Mouse (Mus musculus) T-cell, adult 2 months (primary cell): Measurements from ENCODE around the gene Tgfbi.

Source experiments
- DNase-seq: peaks from one replicate; pipeline ENCODE4 v3.0.0; 2022; ENCODE audit warnings: low spot score

Tgfbi gene

GRCm38 (mm10) chr13:56634920-56635319 is 25.6 kb downstream of the Tgfbi start:
- DNase-seq = no peak

GRCm38 (mm10) chr13:56637027-56637426 is 27.7 kb downstream of the Tgfbi start:
- DNase-seq = no peak

GRCm38 (mm10) chr13:56641746-56642145 is 32.4 kb downstream of the Tgfbi start:
- DNase-seq = no peak

DNA sequence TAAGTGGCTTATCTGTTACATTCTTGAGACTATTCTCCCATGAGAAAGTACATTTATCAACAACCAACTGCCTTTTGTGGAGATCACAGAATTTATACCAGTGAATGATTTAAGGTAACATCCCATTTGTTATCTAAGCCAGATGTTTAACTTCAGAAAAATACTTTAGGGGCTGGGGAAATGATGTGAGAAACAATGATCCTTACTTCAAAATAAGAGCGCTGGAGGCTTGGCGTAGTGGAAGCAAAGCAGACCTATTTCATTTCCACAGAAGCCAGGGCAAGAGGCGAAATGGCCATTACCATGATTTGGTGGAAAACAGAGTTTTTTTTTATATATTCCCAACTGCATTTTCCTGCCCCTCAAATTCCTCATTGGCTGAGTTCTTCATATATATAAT is 34.7 kb downstream of the Tgfbi start:
- no peak for DNase-seq

DNA sequence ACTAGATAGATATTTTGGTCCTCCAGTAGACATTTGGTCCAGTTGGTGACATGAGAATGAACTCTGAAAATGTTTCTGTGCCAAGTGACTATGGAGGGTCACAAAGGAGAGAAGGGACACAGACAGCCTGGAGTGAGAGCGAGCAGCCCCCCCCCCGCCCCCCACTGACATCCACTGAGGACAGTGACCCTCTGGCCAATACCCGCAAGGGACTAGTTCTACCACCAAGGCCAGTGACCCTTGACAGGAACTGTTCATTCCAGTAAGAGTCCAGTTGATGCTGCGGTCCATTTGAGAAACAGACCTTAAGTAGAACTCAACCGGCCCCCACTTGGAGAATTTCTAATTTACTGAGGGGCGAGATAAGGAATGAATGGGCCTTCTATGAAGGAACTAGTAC is 36.4 kb downstream of the Tgfbi start:
- DNase-seq = no peak

- DNase-seq = no peak
Measured at GRCm38 (mm10) chr13:56647597-56648405, 38.5 kb downstream of the Tgfbi start.

- no peak for DNase-seq
Measured at GRCm38 (mm10) chr13:56650020-56650419, 40.7 kb downstream of the Tgfbi start.

- DNase-seq = no peak
Measured at GRCm38 (mm10) chr13:56652381-56652780, 43.1 kb downstream of the Tgfbi start.

- DNase-seq = no peak
Measured at GRCm38 (mm10) chr13:56654176-56654575, 44.9 kb downstream of the Tgfbi start.

GRCm38 (mm10) chr13:56657946-56658512 is 48.7 kb downstream of the Tgfbi start:
- peak; percentile 67 for DNase-seq

GRCm38 (mm10) chr13:56658931-56659330 is 49.6 kb downstream of the Tgfbi start:
- no peak for DNase-seq

DNA sequence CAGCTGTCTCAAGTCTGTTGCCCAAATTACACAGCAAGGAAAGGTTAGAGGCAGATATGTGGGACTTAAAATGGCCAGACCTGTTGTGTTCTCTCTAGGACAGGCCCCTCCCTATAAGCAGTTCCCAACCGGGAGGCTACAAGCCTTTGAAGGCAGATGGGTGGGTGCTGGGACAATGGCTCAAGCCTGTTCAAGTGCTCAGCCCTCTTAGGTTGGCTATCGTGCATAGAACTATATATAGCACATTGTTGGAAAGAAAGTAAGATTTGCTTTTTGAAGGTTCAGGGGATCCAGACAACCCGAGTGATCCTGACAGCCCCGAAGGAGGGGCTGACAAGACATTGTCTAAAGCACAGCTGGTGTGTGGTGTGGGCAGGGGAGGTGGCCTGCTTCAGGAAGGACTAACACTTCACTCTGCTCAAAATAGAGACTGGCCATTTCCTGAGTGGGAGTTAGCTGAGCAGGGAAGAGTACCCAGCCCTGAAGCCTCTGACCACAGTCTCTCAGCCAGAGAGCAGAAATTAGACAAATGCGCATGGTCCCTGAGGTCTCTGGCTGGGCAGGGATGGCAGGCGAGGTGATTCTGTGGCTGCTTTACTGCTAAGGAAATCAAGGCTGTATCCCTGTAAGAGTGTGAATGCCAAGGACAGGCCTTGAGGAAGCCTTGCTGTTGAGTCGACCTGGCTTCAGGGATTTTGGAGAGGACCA is 52.7 kb downstream of the Tgfbi start:
- no peak for DNase-seq

GRCm38 (mm10) chr13:56664256-56665170 is 55.2 kb downstream of the Tgfbi start:
- DNase-seq = no peak

- no peak for DNase-seq
Measured at GRCm38 (mm10) chr13:56671206-56671605, 61.9 kb downstream of the Tgfbi start.

DNA sequence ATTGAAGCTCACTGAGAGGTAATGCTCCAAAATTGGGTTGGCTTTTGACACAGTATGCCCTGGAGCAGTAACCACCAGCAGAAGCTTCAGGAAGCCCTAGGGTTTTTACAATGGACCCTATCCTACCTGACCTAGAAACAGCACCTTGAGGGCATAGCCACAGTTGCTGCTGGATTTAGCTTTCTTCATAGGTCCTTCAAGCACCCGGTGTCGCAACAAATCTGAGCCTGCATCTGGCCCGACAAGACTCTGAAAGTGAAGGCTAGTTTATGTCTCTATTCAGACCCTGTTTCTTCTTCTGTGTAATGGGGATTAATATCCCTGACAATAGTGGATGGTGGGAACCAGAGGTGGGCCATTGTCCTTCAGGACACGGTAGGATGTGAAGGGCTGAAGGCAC is 68.4 kb downstream of the Tgfbi start:
- DNase-seq = no peak

DNA sequence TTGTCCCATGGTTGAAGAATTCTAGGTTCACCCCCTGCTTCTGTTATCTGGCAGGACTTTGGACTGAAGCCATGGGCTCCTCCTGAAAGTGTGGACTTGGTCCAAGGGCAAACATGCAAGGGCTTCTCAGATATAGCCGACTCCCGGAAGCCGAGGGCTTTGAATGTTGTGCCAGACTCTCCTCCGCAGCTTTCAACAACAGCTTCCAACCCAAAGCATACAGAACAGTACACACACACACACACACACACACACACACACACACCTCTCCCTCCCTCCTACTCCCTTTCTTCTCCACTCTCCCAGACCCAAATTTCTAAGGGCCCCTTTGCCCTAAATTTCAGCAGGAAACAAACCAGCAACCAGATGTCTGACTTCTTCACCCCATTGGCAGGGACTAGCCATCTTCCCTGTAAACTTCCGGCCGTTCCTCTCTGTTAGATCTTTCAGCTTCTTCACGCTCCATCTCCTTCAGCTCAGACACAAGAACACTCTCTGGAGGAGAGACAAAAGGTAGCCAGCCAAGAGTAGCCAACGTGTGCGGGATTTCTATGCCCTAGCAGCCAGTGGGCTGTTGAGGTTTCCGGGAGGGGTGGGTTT is 69.0 kb downstream of the Tgfbi start:
- no peak for DNase-seq

GRCm38 (mm10) chr13:56678826-56679504 is 69.6 kb downstream of the Tgfbi start:
- no peak for DNase-seq

GRCm38 (mm10) chr13:56681924-56682323 is 72.6 kb downstream of the Tgfbi start:
- peak; percentile 42 for DNase-seq

- peak; percentile 76 for DNase-seq
Measured at GRCm38 (mm10) chr13:56682326-56682725, 73.0 kb downstream of the Tgfbi start.

DNA sequence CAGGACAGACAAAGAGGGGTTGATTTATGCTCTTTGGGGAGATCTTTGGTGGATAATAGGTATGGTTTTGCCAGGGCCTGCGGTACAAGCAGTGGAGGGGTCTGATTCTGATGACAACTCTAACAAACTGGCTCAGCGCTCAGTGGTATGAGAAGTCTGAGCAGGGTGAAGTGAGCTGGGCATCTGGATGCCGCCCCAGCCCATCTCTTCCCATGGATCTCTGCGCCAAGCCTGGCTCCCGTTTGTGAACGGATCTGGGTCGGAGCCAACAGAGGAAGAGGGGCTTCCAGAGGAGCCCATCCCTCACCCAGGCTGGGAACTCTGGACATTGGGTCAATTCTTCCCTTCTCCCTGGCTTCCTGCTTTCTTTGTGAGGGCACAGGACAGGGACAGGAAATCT is 74.0 kb downstream of the Tgfbi start:
- no peak for DNase-seq
